Mouse (Mus musculus): Measurements from ENCODE around the gene Cenpv.

The Cenpv gene

GRCm38 (mm10) chr11:62539089-62539890 is at the start of gene Cenpv:
Cenpv (minus strand) TSS chr11:62539261.
- DNase-seq (ENCODE audit: low read depth): peak; percentile 70

GRCm38 (mm10) chr11:62587034-62587433 is 48.0 kb upstream of the Cenpv start:
- DNase-seq (ENCODE audit: low read depth): no peak

GRCm38 (mm10) chr11:62584671-62585206 is 45.7 kb upstream of the Cenpv start:
- no peak for DNase-seq (ENCODE audit: low read depth)

- DNase-seq (ENCODE audit: low read depth): no peak
Measured at GRCm38 (mm10) chr11:62583031-62583430, 44.0 kb upstream of the Cenpv start.

GRCm38 (mm10) chr11:62576530-62577152 is 37.6 kb upstream of the Cenpv start:
- DNase-seq (ENCODE audit: low read depth): no peak

GRCm38 (mm10) chr11:62575659-62576438 is 36.8 kb upstream of the Cenpv start:
- DNase-seq (ENCODE audit: low read depth): no peak

- DNase-seq (ENCODE audit: low read depth): peak; percentile 92
Measured at GRCm38 (mm10) chr11:62575297-62575658, 36.2 kb upstream of the Cenpv start.

- no peak for DNase-seq (ENCODE audit: low read depth)
Measured at GRCm38 (mm10) chr11:62574703-62575085, 35.6 kb upstream of the Cenpv start.

GRCm38 (mm10) chr11:62573959-62574702 is 35.1 kb upstream of the Cenpv start, which contains the start of gene Trpv2:
Trpv2 (plus strand) TSS chr11:62574486.
- DNase-seq (ENCODE audit: low read depth): peak; percentile 59

GRCm38 (mm10) chr11:62568300-62568699 is 29.2 kb upstream of the Cenpv start:
- DNase-seq (ENCODE audit: low read depth): peak; percentile 64

- DNase-seq (ENCODE audit: low read depth): no peak
Measured at GRCm38 (mm10) chr11:62566211-62566610, 27.1 kb upstream of the Cenpv start.

GRCm38 (mm10) chr11:62565747-62566146 is 26.7 kb upstream of the Cenpv start:
- no peak for DNase-seq (ENCODE audit: low read depth)

GRCm38 (mm10) chr11:62563590-62563989 is 24.5 kb upstream of the Cenpv start:
- peak; percentile 51 for DNase-seq (ENCODE audit: low read depth)

GRCm38 (mm10) chr11:62560463-62561016 is 21.5 kb upstream of the Cenpv start:
- DNase-seq (ENCODE audit: low read depth): no peak

GRCm38 (mm10) chr11:62558961-62559646 is 20.0 kb upstream of the Cenpv start:
- DNase-seq (ENCODE audit: low read depth): peak; percentile 83

- DNase-seq (ENCODE audit: low read depth): peak; percentile 71
Measured at GRCm38 (mm10) chr11:62558152-62558551, 19.1 kb upstream of the Cenpv start.

- no peak for DNase-seq (ENCODE audit: low read depth)
Measured at GRCm38 (mm10) chr11:62557205-62557604, 18.1 kb upstream of the Cenpv start.

GRCm38 (mm10) chr11:62555896-62556412 is 16.9 kb upstream of the Cenpv start:
- no peak for DNase-seq (ENCODE audit: low read depth)

GRCm38 (mm10) chr11:62554934-62555517 is 16.0 kb upstream of the Cenpv start:
- no peak for DNase-seq (ENCODE audit: low read depth)
